Mouse (Mus musculus): ENCODE results near the gene Ank.

DNA sequence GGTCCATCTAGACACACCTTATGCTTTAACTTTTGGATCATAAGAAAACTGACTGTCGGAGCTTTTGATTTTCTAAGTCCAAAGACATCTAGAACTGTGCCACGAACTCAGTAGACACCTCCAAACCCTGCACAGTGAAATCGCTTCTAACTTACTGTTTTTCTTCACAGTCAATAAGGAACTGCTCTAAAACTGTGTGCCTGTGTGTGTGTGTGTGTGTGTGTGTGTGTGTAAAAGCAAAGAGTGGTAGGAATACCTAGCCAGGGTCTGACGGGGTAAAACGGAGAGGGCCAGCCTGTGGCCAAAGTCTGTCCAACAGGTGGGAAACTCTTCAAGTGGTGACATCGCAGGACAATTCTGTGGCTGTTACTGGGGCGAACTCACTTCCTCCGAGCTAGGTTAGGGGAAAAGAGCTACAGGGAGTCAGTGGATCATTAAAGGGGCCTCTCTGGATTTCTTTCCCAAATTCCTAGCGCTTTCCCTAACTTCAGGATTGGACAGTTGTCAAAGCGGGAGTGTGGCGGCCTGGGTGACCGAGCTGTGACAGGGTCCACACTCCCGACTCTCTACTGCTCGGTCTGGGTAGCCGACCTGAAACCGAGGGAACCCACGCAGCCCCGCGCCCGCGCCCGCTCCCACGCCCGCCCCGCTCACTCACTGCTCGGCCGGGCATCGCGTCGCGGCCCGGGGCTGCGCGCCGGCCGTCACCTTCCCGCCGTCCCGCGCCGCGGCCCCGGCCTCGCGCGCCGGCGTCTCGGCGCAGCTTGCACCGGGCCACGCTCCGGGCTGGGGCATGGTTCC is 163.5 kb downstream of the Ank start:
- TF ChIP-seq CHD2 (IDR thresholded peaks at IDR 0.05; ENCODE audit: low read length) = no peak
- 0 out of 2 replicates have a peak, but pooled peaks have one; percentile 74 for TF ChIP-seq CHD1 (IDR thresholded peaks at IDR 0.05; ENCODE audit: low read depth, low read length)

Data from MEL (cell line).